Mouse (Mus musculus) skeletal muscle tissue, adult 2 months (tissue): ENCODE results near the gene Wdr83.
A peak's percentile ranks its signal among the peaks of the same experiment; 100 is the strongest.

Experiments used
- DNase-seq: peaks from one replicate; pipeline ENCODE4 v3.0.0-alpha.2; 2012; ENCODE audit warnings: low read depth, low spot score

The Wdr83 gene

DNA sequence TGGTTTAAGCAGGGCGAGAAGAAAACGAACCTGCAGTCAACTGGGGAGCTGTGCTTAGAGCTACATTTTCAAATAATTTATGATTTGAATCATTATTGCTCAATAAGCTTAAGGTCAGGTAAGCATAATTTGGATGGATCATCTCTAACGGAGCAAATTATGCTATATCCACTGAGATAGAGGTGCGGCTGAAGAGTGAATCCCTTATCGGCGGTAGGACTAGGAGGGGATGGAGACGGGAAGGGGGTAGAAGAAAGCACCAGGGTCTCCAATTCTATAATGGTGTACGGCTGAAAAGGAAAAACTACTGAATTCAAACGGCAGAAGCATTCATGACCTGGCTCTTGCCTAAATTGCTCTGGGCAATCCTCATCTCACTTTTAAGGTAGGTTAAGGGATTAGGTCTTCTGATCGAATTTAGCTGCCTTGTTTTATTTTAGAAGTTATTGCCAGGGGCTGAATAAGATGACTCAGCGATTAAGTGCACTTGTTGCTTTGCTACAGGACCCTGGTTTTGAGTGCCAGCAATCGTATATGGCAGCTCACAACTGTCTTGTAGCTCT is 45.9 kb downstream of the Wdr83 start:
- DNase-seq, result no peak

DNA sequence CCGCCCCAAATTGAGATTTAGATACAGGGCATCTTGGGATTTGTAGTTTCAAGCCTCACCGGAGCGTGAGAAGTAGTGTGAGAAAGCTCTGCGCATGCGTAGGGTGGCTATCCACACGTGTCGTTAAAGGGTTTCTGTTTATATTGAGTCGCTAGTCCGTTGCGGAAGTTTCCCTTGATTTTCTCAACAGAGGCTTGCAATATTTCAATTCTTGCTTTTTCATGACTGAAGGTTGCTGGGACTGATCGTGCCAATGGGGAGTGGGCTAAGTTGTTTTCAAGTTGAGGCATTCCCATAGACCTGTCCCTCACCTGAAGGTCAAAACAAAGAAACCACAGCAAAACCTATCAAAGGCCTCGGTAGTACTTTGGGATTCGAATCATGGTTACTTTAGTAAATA is 46.3 kb downstream of the Wdr83 start:
- DNase-seq, result peak; percentile 85

DNA sequence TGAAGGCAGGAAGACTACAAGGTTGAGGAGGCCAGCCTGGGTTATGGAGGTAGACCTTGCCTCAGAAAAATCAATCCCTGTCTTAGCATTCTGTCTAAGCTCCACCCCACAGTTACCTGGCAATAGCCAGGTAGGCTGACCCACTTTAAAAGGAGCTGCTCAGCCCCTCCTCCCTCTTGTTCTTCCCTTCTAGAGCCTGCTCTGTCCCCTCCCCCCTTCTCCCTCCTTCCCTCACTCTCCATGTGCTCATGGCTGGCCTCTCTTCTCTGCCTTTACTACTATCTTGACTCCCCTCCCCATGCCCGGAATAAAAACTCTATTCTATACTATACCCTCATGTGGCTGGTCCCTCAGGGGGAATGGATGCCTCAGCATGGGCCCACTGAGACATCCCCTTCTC is 47.2 kb downstream of the Wdr83 start:
- no peak for DNase-seq

DNA sequence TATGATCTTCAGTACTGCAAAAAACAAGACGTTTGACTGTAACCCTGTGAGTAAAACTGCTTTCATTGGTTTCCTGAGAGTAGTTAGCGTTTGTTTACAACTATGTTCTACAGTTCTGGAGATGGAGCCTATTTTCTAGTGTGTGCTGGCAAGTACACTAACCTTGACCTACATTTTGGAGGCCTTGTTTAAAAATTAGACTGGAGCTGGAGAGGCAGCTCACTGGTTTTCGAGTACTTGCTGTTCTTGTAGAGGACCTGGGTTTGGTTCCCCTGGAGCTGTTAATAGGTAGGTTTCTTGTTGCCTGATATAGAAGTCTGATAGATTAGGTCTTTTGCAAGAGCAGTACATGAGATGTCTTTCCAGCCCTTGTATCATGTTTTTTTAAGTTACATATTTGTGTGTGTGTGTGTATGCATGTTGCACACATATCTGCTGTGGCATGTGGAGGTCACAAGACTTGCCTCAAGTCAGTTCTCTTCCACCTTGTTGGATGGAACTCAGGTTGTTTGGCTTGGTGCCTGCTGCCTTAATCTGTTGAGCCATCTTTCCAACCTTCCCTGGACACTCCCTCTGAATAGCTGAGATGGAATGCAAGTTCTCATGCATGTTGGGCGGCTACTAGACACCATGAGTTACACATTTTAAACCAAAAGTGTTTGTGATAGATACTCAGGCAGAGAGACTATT is 48.3 kb downstream of the Wdr83 start:
- no peak for DNase-seq

DNA sequence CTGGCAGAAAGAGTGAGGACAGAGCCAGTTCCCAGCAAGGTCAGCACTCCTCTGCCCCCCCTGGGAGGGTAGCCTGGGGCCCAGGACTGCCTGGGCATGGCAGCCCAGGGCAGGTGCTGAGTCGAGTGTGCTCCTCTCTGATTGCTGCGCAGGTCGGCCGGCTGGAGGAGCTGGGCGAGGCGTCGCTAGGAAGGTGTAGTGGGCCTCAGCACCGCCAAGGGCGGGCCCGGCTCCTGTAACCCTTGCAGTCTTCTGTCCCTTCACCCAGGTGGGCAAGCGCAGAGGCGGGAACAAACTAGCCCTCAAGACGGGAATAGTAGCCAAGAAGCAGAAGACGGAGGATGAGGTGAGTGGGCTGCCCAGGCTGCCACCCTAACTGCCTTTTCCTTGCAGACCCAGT is 51.8 kb downstream of the Wdr83 start:
- DNase-seq, result no peak

DNA sequence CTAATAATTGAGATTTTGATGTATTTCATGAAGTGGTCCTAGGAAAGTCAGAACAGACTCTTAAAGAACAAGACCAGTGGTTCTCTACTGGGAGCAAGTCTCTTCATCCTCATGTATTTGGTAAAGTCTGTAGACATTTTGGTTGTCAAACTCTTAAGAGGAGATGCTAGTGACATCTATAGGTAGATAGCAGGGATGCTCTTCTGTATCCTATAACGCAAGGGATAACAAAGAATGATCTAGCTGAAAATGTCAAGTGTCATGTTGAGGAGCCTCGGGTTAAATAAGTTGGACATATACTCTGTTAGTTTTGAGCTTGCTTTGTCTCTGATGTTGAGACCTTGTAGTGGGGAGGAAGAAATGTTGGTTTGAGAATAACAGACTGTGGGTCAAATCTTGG is 53.2 kb downstream of the Wdr83 start:
- DNase-seq, result no peak

DNA sequence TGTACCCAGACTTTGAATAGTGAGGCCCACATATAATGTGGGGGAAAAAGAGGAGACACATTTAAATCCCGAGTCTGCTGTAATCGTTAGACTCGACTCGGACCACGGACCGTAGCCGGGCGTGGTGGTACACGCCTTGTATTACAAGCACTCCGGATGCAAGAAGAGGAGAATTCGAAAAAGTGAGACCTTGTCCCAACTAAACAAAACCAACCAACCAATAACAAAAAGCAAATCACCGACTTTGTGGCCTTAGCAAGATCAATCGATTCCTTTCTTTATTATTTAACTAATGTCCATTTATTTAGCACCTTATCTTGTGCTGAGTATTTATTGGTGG is 53.6 kb downstream of the Wdr83 start:
- DNase-seq, result no peak

DNA sequence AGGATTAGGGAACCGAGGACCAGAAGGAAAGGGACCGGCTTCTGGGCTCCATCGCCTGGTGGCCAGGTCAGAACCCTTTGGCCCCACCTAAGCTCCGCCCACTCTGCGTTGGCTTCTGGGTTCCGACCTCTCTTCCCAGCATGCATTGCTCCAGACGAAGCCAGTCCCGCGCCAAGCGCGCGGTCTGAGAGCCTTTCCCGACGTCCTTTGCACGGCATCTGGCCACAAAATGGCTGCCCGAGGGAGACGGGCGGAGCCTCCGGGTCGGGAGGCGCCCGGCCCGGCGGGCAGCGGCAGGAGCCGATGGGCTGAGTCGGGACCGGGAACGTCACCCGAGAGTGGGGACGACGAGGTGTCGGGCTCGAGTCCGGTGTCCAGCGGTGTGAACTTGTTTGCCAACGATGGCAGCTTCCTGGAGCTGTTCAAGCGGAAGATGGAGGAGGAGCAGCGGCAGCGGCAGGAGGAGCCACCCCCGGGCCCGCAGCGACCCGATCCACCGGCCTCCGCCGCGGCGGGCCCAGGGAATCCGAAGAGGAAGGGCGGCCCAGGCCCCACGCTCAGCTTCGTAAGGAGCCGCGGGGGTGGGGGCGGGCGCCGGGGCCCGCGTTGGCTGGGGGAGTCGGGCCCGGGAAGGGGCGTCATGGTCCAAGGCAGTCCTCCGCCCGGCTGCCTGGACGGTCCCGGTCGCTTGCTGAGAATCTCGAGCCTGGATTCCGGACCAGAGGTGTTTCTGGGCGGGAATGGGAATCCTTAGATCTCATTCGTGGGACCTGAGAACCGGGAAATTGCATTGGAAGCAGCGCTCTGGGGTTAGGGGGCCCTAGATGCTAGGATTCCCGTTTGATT is 54.2 kb downstream of the Wdr83 start, which contains the start of gene Trir:
Gene Trir, plus strand, starts transcription at position 154 of the 846 bp plus-strand sequence.
- peak; percentile 97 for DNase-seq

DNA sequence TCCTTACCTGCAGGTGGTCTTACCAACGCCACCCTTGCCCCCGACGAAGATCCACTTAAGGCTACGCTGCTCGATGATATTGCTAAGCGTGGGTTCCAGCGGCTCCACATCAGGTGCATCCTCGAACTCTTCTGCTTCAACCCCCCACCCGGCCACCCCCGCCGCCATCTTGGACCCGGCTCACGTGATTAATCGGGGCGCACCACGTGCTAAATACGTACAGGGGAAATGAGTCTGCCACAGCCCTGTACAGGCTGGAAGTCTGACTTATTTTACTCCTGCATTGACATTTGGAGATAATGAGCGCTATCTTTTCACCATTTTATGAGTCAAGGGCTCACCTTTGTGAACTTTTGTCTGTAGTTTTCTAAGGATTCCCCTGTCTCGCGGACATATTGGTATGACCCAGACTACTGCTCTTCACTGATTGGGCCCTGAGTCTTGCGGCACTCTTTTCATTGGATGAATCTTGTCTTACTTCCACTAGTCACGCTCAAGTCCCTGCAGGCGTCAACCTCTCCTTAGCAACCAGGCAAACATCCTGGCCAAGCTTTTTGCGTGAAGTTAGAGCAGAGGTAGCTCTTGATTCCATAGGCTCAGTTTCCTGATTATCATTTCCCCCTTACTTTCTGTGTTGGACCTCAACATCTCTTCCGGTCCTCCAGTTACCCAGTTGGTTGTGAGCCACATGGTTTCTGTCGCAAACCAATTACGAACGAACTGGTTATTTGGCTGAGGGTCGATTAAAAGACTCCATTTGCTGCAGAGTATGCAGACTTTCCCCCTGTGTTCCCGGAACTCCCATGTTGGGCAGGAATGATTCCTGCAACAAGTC is 55.8 kb downstream of the Wdr83 start, which contains the start of gene Asna1:
Gene Asna1, minus strand, starts transcription at position 184 of the 835 bp plus-strand sequence.
- DNase-seq, result peak; percentile 94
